Mouse (Mus musculus): ENCODE measurements around the gene Ppp5c. TPM values are rescaled to one million over a fixed set of nuclear protein-coding genes. Genes with fewer than 3 reads are reported as not detected.

The Ppp5c gene
- polyA plus RNA-seq, 1 experiment = 141 TPM

- Histone ChIP-seq H3K4me1 (ENCODE audit: control insufficient read depth, insufficient read depth, low read length) (no peaks in the 10 kb centered on the region), H3K4me3 (replicated peaks; ENCODE audit: extremely low read depth, low read depth, low read length) (no peak overlapping the region)
- WGBS = 77% methylated on average over 9 of the region's 9 CpGs
- no peak for DNase-seq
- TF ChIP-seq CTCF (IDR thresholded peaks at IDR 0.05; ENCODE audit: insufficient read depth, low read length) = no peak
- no peak for TF ChIP-seq POLR2A (IDR thresholded peaks at IDR 0.05; ENCODE audit: borderline replicate concordance, extremely low read depth, low read depth, low read length)
Observed at GRCm38 (mm10) chr7:17038018-17038695, 10.4 kb upstream of the Ppp5c start.

- no peak for DNase-seq
- TF ChIP-seq CTCF (IDR thresholded peaks at IDR 0.05; ENCODE audit: insufficient read depth, low read length) (no peak), POLR2A (IDR thresholded peaks at IDR 0.05; ENCODE audit: borderline replicate concordance, extremely low read depth, low read depth, low read length) (no peak)
- WGBS = 62% methylated on average over 7 of the region's 7 CpGs
- peaks cover 10% of the 10 kb centered on the region for H3K4me1 ChIP-seq (ENCODE audit: control insufficient read depth, insufficient read depth, low read length)
- no peak overlapping the region for H3K4me3 ChIP-seq (replicated peaks; ENCODE audit: extremely low read depth, low read depth, low read length)
Observed at GRCm38 (mm10) chr7:17030239-17030638, 2.5 kb upstream of the Ppp5c start.

GRCm38 (mm10) chr7:17028923-17029322 lies 1.2 kb upstream of the Ppp5c start:
- Histone ChIP-seq H3K4me3 (replicated peaks; ENCODE audit: extremely low read depth, low read depth, low read length) (no peak overlapping the region), H3K4me1 (ENCODE audit: control insufficient read depth, insufficient read depth, low read length) (peaks cover 14% of the 10 kb centered on the region)
- TF ChIP-seq POLR2A (IDR thresholded peaks at IDR 0.05; ENCODE audit: borderline replicate concordance, extremely low read depth, low read depth, low read length) (no peak), CTCF (IDR thresholded peaks at IDR 0.05; ENCODE audit: insufficient read depth, low read length) (no peak)
- WGBS = 78% methylated on average over 7 of the region's 7 CpGs
- DNase-seq = no peak

- Histone ChIP-seq H3K4me1 (ENCODE audit: control insufficient read depth, insufficient read depth, low read length) (peaks cover 16% of the 10 kb centered on the region), H3K4me3 (replicated peaks; ENCODE audit: extremely low read depth, low read depth, low read length) (peak overlapping the region; percentile 98)
- DNase-seq = no peak
- TF ChIP-seq POLR2A (IDR thresholded peaks at IDR 0.05; ENCODE audit: borderline replicate concordance, extremely low read depth, low read depth, low read length) (no peak), CTCF (IDR thresholded peaks at IDR 0.05; ENCODE audit: insufficient read depth, low read length) (peak; percentile 42; the same call in 1 of the 2 replicates)
- WGBS = 3% methylated on average over 24 of the region's 24 CpGs
Observed at GRCm38 (mm10) chr7:17026710-17027587, 775 bp downstream of the Ppp5c start.

- no peak for DNase-seq
- Histone ChIP-seq H3K4me3 (replicated peaks; ENCODE audit: extremely low read depth, low read depth, low read length) (no peak overlapping the region), H3K4me1 (ENCODE audit: control insufficient read depth, insufficient read depth, low read length) (peaks cover 16% of the 10 kb centered on the region)
- 63% methylated on average over 9 of the region's 9 CpGs for WGBS
- TF ChIP-seq CTCF (IDR thresholded peaks at IDR 0.05; ENCODE audit: insufficient read depth, low read length) (no peak), POLR2A (IDR thresholded peaks at IDR 0.05; ENCODE audit: borderline replicate concordance, extremely low read depth, low read depth, low read length) (no peak)
Observed at GRCm38 (mm10) chr7:17025896-17026622, 1.7 kb downstream of the Ppp5c start.

- WGBS = 42% methylated on average over 4 of the region's 4 CpGs
- Histone ChIP-seq H3K4me3 (replicated peaks; ENCODE audit: extremely low read depth, low read depth, low read length) (no peak overlapping the region), H3K4me1 (ENCODE audit: control insufficient read depth, insufficient read depth, low read length) (peaks cover 16% of the 10 kb centered on the region)
- TF ChIP-seq CTCF (IDR thresholded peaks at IDR 0.05; ENCODE audit: insufficient read depth, low read length) = no peak
- TF ChIP-seq POLR2A (IDR thresholded peaks at IDR 0.05; ENCODE audit: borderline replicate concordance, extremely low read depth, low read depth, low read length) = no peak
- DNase-seq = no peak
Observed at GRCm38 (mm10) chr7:17025505-17025894, 2.2 kb downstream of the Ppp5c start.

GRCm38 (mm10) chr7:17024814-17025504 lies 2.8 kb downstream of the Ppp5c start:
- TF ChIP-seq POLR2A (IDR thresholded peaks at IDR 0.05; ENCODE audit: borderline replicate concordance, extremely low read depth, low read depth, low read length) (no peak), CTCF (IDR thresholded peaks at IDR 0.05; ENCODE audit: insufficient read depth, low read length) (no peak)
- H3K4me3 ChIP-seq (replicated peaks; ENCODE audit: extremely low read depth, low read depth, low read length) = no peak overlapping the region
- 38% methylated on average over 10 of the region's 10 CpGs for WGBS
- peaks cover 16% of the 10 kb centered on the region for H3K4me1 ChIP-seq (ENCODE audit: control insufficient read depth, insufficient read depth, low read length)
- peak; percentile 30 for DNase-seq

- Histone ChIP-seq H3K4me3 (replicated peaks; ENCODE audit: extremely low read depth, low read depth, low read length) (no peak overlapping the region), H3K4me1 (ENCODE audit: control insufficient read depth, insufficient read depth, low read length) (peaks cover 16% of the 10 kb centered on the region)
- DNase-seq = peak; percentile 54
- 46% methylated on average over 6 of the region's 6 CpGs for WGBS
- TF ChIP-seq CTCF (IDR thresholded peaks at IDR 0.05; ENCODE audit: insufficient read depth, low read length) = no peak
- peak; percentile 43; the same call in 1 of the 2 replicates for TF ChIP-seq POLR2A (IDR thresholded peaks at IDR 0.05; ENCODE audit: borderline replicate concordance, extremely low read depth, low read depth, low read length)
Observed at GRCm38 (mm10) chr7:17024141-17024540, 3.6 kb downstream of the Ppp5c start.

- TF ChIP-seq POLR2A (IDR thresholded peaks at IDR 0.05; ENCODE audit: borderline replicate concordance, extremely low read depth, low read depth, low read length) = no peak
- no peak for TF ChIP-seq CTCF (IDR thresholded peaks at IDR 0.05; ENCODE audit: insufficient read depth, low read length)
- Histone ChIP-seq H3K4me1 (ENCODE audit: control insufficient read depth, insufficient read depth, low read length) (peaks cover 16% of the 10 kb centered on the region), H3K4me3 (replicated peaks; ENCODE audit: extremely low read depth, low read depth, low read length) (no peak overlapping the region)
- WGBS = 30% methylated on average over 4 of the region's 4 CpGs
- DNase-seq = no peak
Observed at GRCm38 (mm10) chr7:17023701-17024100, 4.0 kb downstream of the Ppp5c start.

Measured in lung, adult 2 months (tissue).